Mouse (Mus musculus) liver, embryonic 14.5 days (tissue): ENCODE measurements around the gene Adar.

Experiments
- CTCF ChIP-seq: IDR thresholded peaks from 2 replicates; pipeline ENCODE4 v1.5.1; 2016; ENCODE audit warnings: antibody characterized with exemption, low read depth, control low read depth
- EP300 ChIP-seq: IDR thresholded peaks from 2 replicates; pipeline ENCODE4 v1.6.1; 2016; ENCODE audit warnings: antibody characterized with exemption, low read depth

DNA sequence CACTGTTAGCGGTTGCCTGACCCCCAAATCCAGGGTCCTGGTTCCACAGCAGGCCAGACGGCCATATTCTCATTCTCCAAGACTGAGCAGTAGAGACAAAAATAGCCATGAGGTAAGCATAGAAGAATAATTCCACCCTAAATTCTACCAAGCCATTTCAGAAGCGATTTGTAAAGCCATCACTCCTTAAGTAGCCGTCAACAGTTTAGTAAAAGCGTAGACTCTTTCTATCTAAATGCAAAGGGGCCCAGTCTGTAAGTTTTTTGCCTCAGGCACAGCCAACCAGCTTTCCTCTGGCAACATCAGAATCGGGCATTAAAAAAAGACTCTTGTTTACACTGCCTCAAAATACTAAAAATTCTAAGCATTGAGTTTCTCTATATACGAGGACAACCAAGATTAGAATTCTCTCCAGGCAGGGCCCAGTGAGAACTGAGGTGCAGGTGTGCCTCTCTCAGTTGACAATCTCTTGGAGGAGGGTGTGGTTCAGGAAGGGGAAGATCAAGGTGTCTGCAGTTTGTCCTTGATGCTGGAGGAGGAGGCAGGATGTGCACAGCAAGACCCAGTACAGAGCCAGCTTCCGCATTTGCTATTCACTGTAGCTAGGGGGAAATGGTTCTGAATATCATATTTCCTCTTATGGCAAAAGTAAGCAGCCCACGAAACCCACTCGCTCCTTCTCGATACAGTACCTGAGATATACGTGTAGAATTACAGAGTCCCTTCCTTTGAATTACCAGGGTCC is 42.1 kb upstream of the Adar start:
- TF ChIP-seq CTCF = no peak
- TF ChIP-seq EP300 = no peak
